Mouse (Mus musculus) layer of hippocampus, postnatal 10 days (tissue): ENCODE measurements around the gene Whamm. TPM values are rescaled to one million over a fixed set of nuclear protein-coding genes. Genes with fewer than 3 reads are reported as not detected.

ENCODE experiments used
- total RNA-seq, 2 experiments: library from RNA; stranded (reverse); gene quantifications; 2 replicates each; pipeline ENCODE4 v1.2.3; 2021

The Whamm gene
- total RNA-seq, 2 experiments from 2014 or later: 15.3 to 19.9 TPM

Other genes with a start within 250 kb of the Whamm start
- gene Rps17, start 226.0 kb upstream of the Whamm start, total RNA-seq: 100 to 1,000 TPM; 682 to 705 TPM
- 10 to 100 TPM; 37.5 to 43.0 TPM for gene Cpeb1, start 115.8 kb upstream of the Whamm start, total RNA-seq
- 100 to 1,000 TPM; 150 to 154 TPM for gene Ap3b2, start 77.3 kb upstream of the Whamm start, total RNA-seq
- not detected for gene BC048679, start 73.0 kb upstream of the Whamm start, total RNA-seq
- under 1 TPM; 0.11 to 0.25 TPM for gene Fsd2, start 4.3 kb upstream of the Whamm start, total RNA-seq
- 100 to 1,000 TPM in 1 of 2 experiments, 10 to 100 TPM in 1; 96.8 to 103 TPM for gene Homer2, start 136.3 kb downstream of the Whamm start, total RNA-seq
- 10 to 100 TPM; 52.3 to 58.1 TPM for gene Ramac, start 191.7 kb downstream of the Whamm start, total RNA-seq
- 10 to 100 TPM; 30.8 to 37.8 TPM for gene 3110040N11Rik, start 218.2 kb downstream of the Whamm start, total RNA-seq